Mouse (Mus musculus) heart, embryonic 13.5 days (tissue): Measurements from ENCODE around the gene Scn8a. TPM values are rescaled to one million over a fixed set of nuclear protein-coding genes. Genes with fewer than 3 reads are reported as not detected.

Experiments
- ATAC-seq: fragments of 200-750 bp; cut with Nextera tagmentation; 2 replicates; pipeline ENCODE4 v1.8.0; 2017; ENCODE audit warnings: moderate TSS enrichment; ENCODE audit not compliant: insufficient number of reproducible peaks, low FRiP score, low TSS enrichment; ENCODE audit errors: extremely low read depth
- H3K27ac ChIP-seq: fragments of 300-500 bp; sonication (generic); replicated peaks from 2 replicates; pipeline ENCODE4 v1.5.1; 2015; ENCODE audit warnings: moderate library complexity, mild to moderate bottlenecking, inconsistent platforms
- H3K27me3 ChIP-seq: fragments of 300-500 bp; sonication (generic); replicated peaks from 2 replicates; pipeline ENCODE4 v1.6.1; 2015; ENCODE audit warnings: mild to moderate bottlenecking, inconsistent platforms
- H3K36me3 ChIP-seq: fragments of 300-500 bp; sonication (generic); 2 replicates; pipeline ENCODE4 v1.6.1; 2015; ENCODE audit warnings: mild to moderate bottlenecking, inconsistent platforms
- H3K4me1 ChIP-seq: fragments of 300-500 bp; sonication (generic); 2 replicates; pipeline ENCODE4 v1.6.1; 2015; ENCODE audit warnings: inconsistent platforms
- H3K4me2 ChIP-seq: fragments of 300-500 bp; sonication (generic); 2 replicates; pipeline ENCODE4 v1.6.1; 2015; ENCODE audit warnings: inconsistent platforms, mild to moderate bottlenecking, moderate library complexity
- H3K4me3 ChIP-seq: fragments of 300-500 bp; sonication (generic); 2 replicates; pipeline ENCODE4 v1.5.1; 2015; ENCODE audit warnings: moderate library complexity, mild to moderate bottlenecking, inconsistent platforms
- H3K9ac ChIP-seq: fragments of 300-500 bp; sonication (generic); 2 replicates; pipeline ENCODE4 v1.6.1; 2015; ENCODE audit warnings: inconsistent platforms, mild to moderate bottlenecking, moderate library complexity
- H3K9me3 ChIP-seq: fragments of 300-500 bp; sonication (generic); 2 replicates; pipeline ENCODE4 v1.6.1; 2016; ENCODE audit warnings: inconsistent platforms
- WGBS: fragments of 180-500 bp; shearing (Covaris S2); methylation state at CpG from one replicate; pipeline ENCODE4 v1.1.7; 2015; ENCODE audit warnings: mixed read lengths; 5-methylcytosine and 5-hydroxymethylcytosine counted together
- polyA plus RNA-seq: library from polyadenylated mRNA; unstranded; fragments of >200 nt; fragmentation: Nextera tagmentation; extraction: Ambion mirVana; gene quantifications from 2 replicates; pipeline ENCODE4 v1.2.1, GENCODE M21; 2015

Scn8a gene
- polyA plus RNA-seq, 1 experiment from 2014 or later, result 0.88 TPM

GRCm38 (mm10) chr15:101039651-101040050, 170.0 kb downstream of the Scn8a start:
- Histone ChIP-seq H3K27ac (no peak overlapping the region), H3K4me1 (no peaks in the 10 kb centered on the region), H3K9ac (no peak overlapping the region), H3K36me3 (no peaks in the 10 kb centered on the region), H3K4me3 (peak overlapping the region; percentile 22; the same call in 1 of the 2 replicates), H3K4me2 (peak overlapping the region; percentile 53), H3K27me3 (peaks cover 84% of the 10 kb centered on the region), H3K9me3 (no peaks in the 10 kb centered on the region)
- ATAC-seq, result no peak
- WGBS, result 43% methylated on average over 17 of the region's 17 CpGs

- Histone ChIP-seq H3K4me1 (peaks cover 12% of the 10 kb centered on the region), H3K9ac (no peak overlapping the region), H3K4me2 (no peak overlapping the region), H3K4me3 (no peak overlapping the region), H3K27ac (no peak overlapping the region), H3K9me3 (no peaks in the 10 kb centered on the region), H3K36me3 (no peaks in the 10 kb centered on the region), H3K27me3 (peaks cover 98% of the 10 kb centered on the region)
- WGBS, result 43% methylated on average over 6 of the region's 6 CpGs
- ATAC-seq, result no peak
Measured at GRCm38 (mm10) chr15:101041966-101042365, 172.3 kb downstream of the Scn8a start.

- ATAC-seq, result no peak
- WGBS, result 21% methylated on average over 6 of the region's 6 CpGs
- Histone ChIP-seq H3K9ac (no peak overlapping the region), H3K36me3 (no peaks in the 10 kb centered on the region), H3K27ac (no peak overlapping the region), H3K4me2 (no peak overlapping the region), H3K4me3 (no peak overlapping the region), H3K27me3 (peaks cover 98% of the 10 kb centered on the region), H3K9me3 (no peaks in the 10 kb centered on the region), H3K4me1 (peaks cover 18% of the 10 kb centered on the region)
Measured at GRCm38 (mm10) chr15:101042613-101043012, 173.0 kb downstream of the Scn8a start.

- Histone ChIP-seq H3K4me1 (peaks cover 18% of the 10 kb centered on the region), H3K4me2 (no peak overlapping the region), H3K4me3 (no peak overlapping the region), H3K36me3 (no peaks in the 10 kb centered on the region), H3K9ac (no peak overlapping the region), H3K27ac (no peak overlapping the region), H3K9me3 (no peaks in the 10 kb centered on the region), H3K27me3 (peaks cover 98% of the 10 kb centered on the region)
- 26% methylated on average over 6 of the region's 6 CpGs for WGBS
- ATAC-seq, result no peak; the same call in 1 of the 2 replicates
Measured at GRCm38 (mm10) chr15:101044531-101044930, 174.9 kb downstream of the Scn8a start.

- WGBS, result 2% methylated on average over 43 of the region's 43 CpGs
- H3K27me3 ChIP-seq, result peaks cover 98% of the 10 kb centered on the region
- H3K4me3 ChIP-seq, result peak overlapping the region; percentile 57
- H3K36me3 ChIP-seq, result no peaks in the 10 kb centered on the region
- H3K4me1 ChIP-seq, result peaks cover 18% of the 10 kb centered on the region
- ATAC-seq, result no peak
- H3K9ac ChIP-seq, result peak overlapping the region; percentile 72
- H3K9me3 ChIP-seq, result no peaks in the 10 kb centered on the region
- H3K4me2 ChIP-seq, result peak overlapping the region; percentile 92
- H3K27ac ChIP-seq, result no peak overlapping the region
Measured at GRCm38 (mm10) chr15:101046039-101046526, 176.4 kb downstream of the Scn8a start.

GRCm38 (mm10) chr15:101046527-101047193, 177.0 kb downstream of the Scn8a start:
- no peak for ATAC-seq
- no peak overlapping the region for H3K27ac ChIP-seq
- H3K9me3 ChIP-seq, result no peaks in the 10 kb centered on the region
- peaks cover 18% of the 10 kb centered on the region for H3K4me1 ChIP-seq
- peak overlapping the region; percentile 57 for H3K4me3 ChIP-seq
- H3K27me3 ChIP-seq, result peaks cover 98% of the 10 kb centered on the region
- WGBS, result under 1% methylated on average over 63 of the region's 77 CpGs
- no peaks in the 10 kb centered on the region for H3K36me3 ChIP-seq
- peak overlapping the region; percentile 92 for H3K4me2 ChIP-seq
- peak overlapping the region; percentile 72 for H3K9ac ChIP-seq

GRCm38 (mm10) chr15:101047194-101047555, 177.5 kb downstream of the Scn8a start, which contains the start of gene Gm47841:
TSS of gene Gm47841 (minus strand) at chr15:101047397.
- H3K27ac ChIP-seq, result no peak within 1 kb of the TSS
- H3K27me3 ChIP-seq, result peaks cover 98% of the 10 kb centered on the region
- no peaks in the 10 kb centered on the region for H3K36me3 ChIP-seq
- 2% methylated on average over 22 of the region's 23 CpGs for WGBS
- peak within 1 kb of the TSS; percentile 92 for H3K4me2 ChIP-seq
- H3K4me1 ChIP-seq, result peaks cover 18% of the 10 kb centered on the region
- ATAC-seq, result no peak
- peak within 1 kb of the TSS; percentile 72 for H3K9ac ChIP-seq
- H3K9me3 ChIP-seq, result no peaks in the 10 kb centered on the region
- H3K4me3 ChIP-seq, result peak within 1 kb of the TSS; percentile 57

- H3K9ac ChIP-seq, result no peak overlapping the region
- H3K4me1 ChIP-seq, result peaks cover 23% of the 10 kb centered on the region
- WGBS, result 52% methylated on average over 5 of the region's 5 CpGs
- H3K27ac ChIP-seq, result no peak overlapping the region
- no peak overlapping the region for H3K4me3 ChIP-seq
- ATAC-seq, result no peak
- no peaks in the 10 kb centered on the region for H3K9me3 ChIP-seq
- H3K36me3 ChIP-seq, result peaks cover 10% of the 10 kb centered on the region; the same call in 1 of the 2 replicates
- H3K27me3 ChIP-seq, result peaks cover 100% of the 10 kb centered on the region
- H3K4me2 ChIP-seq, result no peak overlapping the region
Measured at GRCm38 (mm10) chr15:101048338-101048896, 178.8 kb downstream of the Scn8a start.

- WGBS, result 70% methylated on average over 10 of the region's 10 CpGs
- ATAC-seq, result no peak
- Histone ChIP-seq H3K4me2 (no peak overlapping the region), H3K27me3 (peaks cover 100% of the 10 kb centered on the region), H3K4me1 (peaks cover 20% of the 10 kb centered on the region), H3K4me3 (no peak overlapping the region), H3K27ac (no peak overlapping the region), H3K36me3 (peaks cover 11% of the 10 kb centered on the region; the same call in 1 of the 2 replicates), H3K9me3 (no peaks in the 10 kb centered on the region), H3K9ac (no peak overlapping the region)
Measured at GRCm38 (mm10) chr15:101051869-101052268, 182.2 kb downstream of the Scn8a start.

- ATAC-seq, result no peak
- Histone ChIP-seq H3K27ac (no peak overlapping the region), H3K4me2 (peak overlapping the region; percentile 76), H3K9ac (peak overlapping the region; percentile 70; the same call in 1 of the 2 replicates), H3K36me3 (peaks cover 11% of the 10 kb centered on the region; the same call in 1 of the 2 replicates), H3K9me3 (no peaks in the 10 kb centered on the region), H3K4me3 (peak overlapping the region; percentile 53), H3K27me3 (peaks cover 100% of the 10 kb centered on the region), H3K4me1 (peaks cover 14% of the 10 kb centered on the region)
- 16% methylated on average over 115 of the region's 120 CpGs for WGBS
Measured at GRCm38 (mm10) chr15:101052560-101053501, 183.2 kb downstream of the Scn8a start.
